Mouse (Mus musculus) adrenal gland, postnatal 25 days (tissue): ENCODE measurements around the gene Gm10800. TPM values are rescaled to one million over a fixed set of nuclear protein-coding genes. Genes with fewer than 3 reads are reported as not detected.
"Not testable (repeated sequence)": the region's sequence is repeated elsewhere in the genome, so short reads cannot be mapped to it uniquely, and the experiment has no call there.

ENCODE experiments used
- DNase-seq: peaks from one replicate; pipeline ENCODE4 v3.0.0; 2021; ENCODE audit warnings: mixed read lengths
- long read RNA-seq: library from polyadenylated mRNA; stranded (forward); transcript quantifications from one replicate; pipeline ENCODE4 v2.0.0, GENCODE M21; 2021
- total RNA-seq: library from RNA; stranded (reverse); gene quantifications from 2 replicates; pipeline ENCODE4 v1.2.3, GENCODE M21; 2021

The Gm10800 gene
- 2.0 and 3.1 TPM in 2 replicates for total RNA-seq
- long read RNA-seq, result 0 reads

- not testable (repeated sequence) for DNase-seq
Measured at GRCm38 (mm10) chr2:98667201-98667600, at the start of gene Gm10800. Gene Gm10800, minus strand, starts transcription at chr2:98667301.

- no peak for DNase-seq
Measured at GRCm38 (mm10) chr2:98697533-98697932, 30.4 kb upstream of the Gm10800 start.

GRCm38 (mm10) chr2:98661937-98662336 is 5.2 kb downstream of the Gm10800 start, which contains the start of gene Gm10801:
Gene Gm10801, plus strand, starts transcription at chr2:98662237.
- not testable (repeated sequence) for DNase-seq

Other genes with a start within 250 kb of the Gm10800 start
- gene Gm10801, start 5.1 kb downstream of the Gm10800 start, total RNA-seq, result 0.82 TPM in 1 of 2 replicates, not detected in the other